Mouse (Mus musculus): Measurements from ENCODE around the gene BC025446.
"Not testable (repeated sequence)": the region's sequence is repeated elsewhere in the genome, so short reads cannot be mapped to it uniquely, and the experiment has no call there.

BC025446 gene

DNA sequence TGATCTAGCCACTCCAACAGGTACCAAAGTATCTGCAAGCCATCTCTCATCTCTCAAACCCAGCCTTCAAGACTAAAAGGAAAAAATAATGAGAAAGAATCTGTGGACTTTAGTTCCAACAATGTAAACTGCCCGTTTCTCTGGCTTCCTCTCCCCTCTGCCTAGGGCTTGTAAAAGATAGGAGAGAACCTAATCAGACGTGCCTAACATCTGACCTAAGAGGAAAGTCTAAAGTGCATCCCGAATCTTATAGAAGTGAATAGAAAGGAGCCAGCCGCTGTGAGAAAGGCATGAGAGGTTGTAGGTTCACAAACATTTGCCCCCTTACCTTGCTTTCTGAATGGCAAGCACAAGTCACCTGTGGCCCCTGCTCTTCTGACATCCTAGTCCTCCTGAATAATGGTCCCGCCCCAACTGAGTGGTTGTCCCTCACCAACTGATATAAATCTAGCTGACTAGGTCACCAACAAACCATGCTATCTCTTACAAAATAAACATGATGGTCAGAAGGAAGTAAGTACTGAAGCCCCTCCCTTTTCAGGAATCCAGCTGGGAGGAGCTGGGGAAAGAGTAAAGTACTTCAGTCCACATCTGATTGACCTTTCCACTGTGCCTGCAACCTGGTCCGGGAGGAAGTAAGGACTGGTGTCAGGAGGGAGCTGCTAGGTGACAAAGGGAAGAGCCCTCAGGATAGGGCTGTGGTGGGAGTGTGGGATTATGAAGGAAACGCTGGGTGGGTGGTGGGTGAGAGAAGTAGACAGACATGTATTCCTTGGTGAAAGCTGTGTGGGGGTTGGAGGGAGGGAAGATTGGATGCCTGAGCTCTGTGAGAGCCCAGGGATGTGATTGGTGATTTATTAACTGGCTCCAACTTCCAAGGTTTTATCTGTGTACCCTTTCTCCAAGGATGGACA, at the start of gene BC025446:
BC025446 (plus strand) TSS at position 599 of the 914 bp plus-strand sequence.
- DNase-seq (ENCODE audit: low read depth, low spot score) = no peak

DNA sequence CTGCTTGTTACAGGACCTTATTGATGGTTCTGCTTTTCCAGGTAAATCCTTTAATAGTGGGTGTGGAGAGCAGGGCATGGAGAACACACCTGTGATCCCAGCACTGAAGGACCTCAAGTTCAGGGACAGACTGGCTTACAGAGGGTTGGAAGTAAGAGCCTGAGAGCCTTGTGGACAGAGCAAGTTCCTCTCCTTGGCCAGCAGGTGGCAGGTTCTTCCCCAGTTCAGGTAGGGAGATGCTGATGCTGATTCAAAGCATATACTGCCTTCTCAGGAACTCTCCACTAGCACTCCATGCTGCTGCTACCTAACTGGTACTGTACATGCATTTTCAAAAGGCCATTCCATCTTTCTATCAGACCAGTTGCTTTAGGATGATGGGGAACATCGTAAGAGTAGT, 40.7 kb upstream of the BC025446 start:
- DNase-seq (ENCODE audit: low read depth, low spot score) = no peak

- DNase-seq (ENCODE audit: low read depth, low spot score) = no peak
Measured at GRCm38 (mm10) chr15:75186291-75186690, 29.9 kb upstream of the BC025446 start.

DNA sequence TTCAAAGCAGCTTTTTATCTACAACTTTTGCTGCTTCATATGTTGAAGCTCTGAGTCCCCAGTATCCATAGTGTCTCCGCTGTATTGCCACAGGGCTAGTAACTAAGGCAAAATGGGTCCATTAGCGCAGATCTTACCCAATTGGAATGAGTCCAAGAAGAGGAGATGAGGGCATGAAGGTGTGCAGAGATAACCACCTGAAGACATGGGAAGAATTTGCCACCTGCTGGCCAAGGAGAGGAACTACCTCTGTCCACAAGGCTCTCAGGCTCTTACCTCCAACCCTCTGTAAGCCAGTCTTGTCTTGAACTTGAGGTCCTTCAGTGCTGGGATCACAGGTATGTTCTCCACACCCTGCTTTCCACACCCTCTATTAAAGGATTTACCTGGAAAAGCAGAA, 27.1 kb upstream of the BC025446 start:
- DNase-seq (ENCODE audit: low read depth, low spot score) = no peak

- DNase-seq (ENCODE audit: low read depth, low spot score) = not testable (repeated sequence)
Measured at GRCm38 (mm10) chr15:75190560-75190959, 25.6 kb upstream of the BC025446 start.

DNA sequence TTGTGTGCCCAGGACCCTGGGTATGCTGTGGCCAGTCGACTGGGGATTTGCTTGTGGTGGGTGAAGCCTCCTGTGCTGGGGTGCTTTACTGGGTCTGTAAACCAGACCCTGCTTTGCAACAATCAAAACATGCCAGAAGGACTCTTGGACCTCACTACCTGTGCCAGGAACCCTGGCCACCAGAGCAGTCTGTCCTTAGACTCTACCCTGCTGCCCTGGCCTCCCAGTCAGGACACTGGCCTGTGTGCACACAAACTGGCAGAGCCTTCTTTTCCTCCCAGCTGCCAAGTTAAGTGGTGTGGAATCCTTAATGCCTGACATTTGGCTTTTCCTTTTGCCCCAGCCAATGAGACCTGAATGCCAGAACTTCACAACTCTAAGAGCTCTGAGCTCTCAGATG, 655 bp downstream of the BC025446 start:
- no peak for DNase-seq (ENCODE audit: low read depth, low spot score)

GRCm38 (mm10) chr15:75221942-75222341, 5.8 kb downstream of the BC025446 start:
- no peak for DNase-seq (ENCODE audit: low read depth, low spot score)

DNA sequence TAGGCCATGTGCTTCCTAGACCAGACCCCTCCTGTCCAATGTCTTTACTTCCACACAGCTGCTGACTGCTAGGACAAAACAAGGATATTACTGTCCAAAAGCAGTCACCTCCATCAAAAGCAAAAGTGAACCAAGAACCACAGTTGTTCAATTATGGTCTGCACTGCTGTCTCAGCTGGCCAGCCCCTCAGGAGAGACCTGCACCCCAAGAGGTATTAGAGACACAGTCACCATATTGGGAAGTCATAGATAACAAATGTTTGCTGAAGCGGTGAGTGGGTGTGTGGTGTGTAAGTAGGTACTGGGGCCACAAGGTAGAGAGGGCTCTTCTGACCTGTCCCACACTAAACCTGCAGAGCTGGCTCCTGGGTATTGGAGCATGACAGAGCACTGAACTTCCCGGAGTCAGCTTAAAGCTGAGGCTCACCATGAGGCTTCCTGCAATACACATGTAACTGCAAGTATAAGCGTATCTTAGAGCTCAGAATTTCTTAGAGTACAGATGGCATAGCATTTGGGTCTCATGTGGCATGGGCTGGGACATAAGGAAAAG, 21.6 kb downstream of the BC025446 start:
- no peak for DNase-seq (ENCODE audit: low read depth, low spot score)

DNA sequence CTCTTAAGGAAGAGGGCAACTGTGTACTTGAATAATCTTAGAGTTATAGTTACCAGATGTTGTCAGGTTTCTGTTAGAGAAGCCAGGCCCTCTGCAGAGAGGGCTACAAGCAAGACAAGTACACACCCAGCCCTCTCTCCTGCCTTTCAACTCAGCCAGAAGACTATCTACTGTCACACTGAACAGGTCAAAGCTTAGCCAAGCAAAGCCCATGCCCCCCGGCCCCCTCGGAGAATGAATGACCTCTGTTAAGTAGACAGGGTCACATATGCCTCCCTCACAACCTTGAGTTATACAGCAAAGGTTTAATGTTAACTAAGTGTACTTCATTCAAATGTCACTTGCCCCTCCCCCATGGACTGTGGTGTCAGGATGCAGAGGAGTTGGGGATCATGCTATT, 24.4 kb downstream of the BC025446 start:
- DNase-seq (ENCODE audit: low read depth, low spot score) = no peak

DNA sequence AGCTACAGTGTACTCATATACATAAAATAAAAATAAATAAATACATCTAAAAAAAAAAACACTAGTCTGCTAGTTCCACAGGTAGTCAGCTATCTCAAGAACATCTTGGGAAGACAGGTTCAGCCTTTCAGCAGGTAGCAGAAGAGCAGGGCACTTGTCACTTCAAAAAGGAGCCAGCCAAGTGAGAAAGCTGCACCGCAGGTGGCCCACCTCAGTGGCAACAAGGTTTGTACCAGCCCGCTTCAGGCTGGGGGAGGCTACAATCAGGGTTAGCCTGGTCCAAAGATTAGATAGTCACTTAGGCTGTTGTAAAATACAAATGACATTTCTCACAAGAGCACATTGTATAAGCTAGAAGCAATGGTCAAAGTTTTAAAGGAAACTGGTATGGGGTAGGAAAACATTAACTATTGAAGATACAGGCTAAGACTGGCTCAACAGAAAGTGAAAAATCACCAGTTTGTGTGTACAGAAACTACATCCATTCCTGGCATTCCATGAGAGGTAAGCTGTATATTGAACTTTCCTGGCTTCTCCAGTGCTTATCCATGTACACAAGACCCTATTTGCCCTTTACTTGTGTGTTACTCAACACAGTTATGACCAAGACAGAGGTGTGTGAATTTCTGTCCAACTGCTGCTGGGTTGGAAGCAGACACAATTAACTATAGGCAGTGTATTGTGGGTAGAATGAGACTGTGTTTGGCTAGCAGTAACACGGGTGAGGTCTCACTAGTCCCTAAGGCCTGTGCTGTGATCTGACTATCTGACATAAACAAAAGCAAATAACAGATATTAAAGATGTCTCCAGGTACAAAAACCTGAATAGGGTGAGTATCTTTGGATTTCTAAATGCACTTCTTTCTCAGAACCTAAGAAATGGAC, 26.8 kb downstream of the BC025446 start:
- no peak for DNase-seq (ENCODE audit: low read depth, low spot score)

- DNase-seq (ENCODE audit: low read depth, low spot score) = no peak
Measured at GRCm38 (mm10) chr15:75254671-75255070, 38.5 kb downstream of the BC025446 start.

- DNase-seq (ENCODE audit: low read depth, low spot score) = no peak
Measured at GRCm38 (mm10) chr15:75265863-75266262, 49.7 kb downstream of the BC025446 start.

GRCm38 (mm10) chr15:75266626-75267025, 50.5 kb downstream of the BC025446 start:
- no peak for DNase-seq (ENCODE audit: low read depth, low spot score)

GRCm38 (mm10) chr15:75268121-75268520, 51.9 kb downstream of the BC025446 start, which contains the start of gene Ly6f:
Gene Ly6f (plus strand): TSS chr15:75268421.
- no peak for DNase-seq (ENCODE audit: low read depth, low spot score)

DNA sequence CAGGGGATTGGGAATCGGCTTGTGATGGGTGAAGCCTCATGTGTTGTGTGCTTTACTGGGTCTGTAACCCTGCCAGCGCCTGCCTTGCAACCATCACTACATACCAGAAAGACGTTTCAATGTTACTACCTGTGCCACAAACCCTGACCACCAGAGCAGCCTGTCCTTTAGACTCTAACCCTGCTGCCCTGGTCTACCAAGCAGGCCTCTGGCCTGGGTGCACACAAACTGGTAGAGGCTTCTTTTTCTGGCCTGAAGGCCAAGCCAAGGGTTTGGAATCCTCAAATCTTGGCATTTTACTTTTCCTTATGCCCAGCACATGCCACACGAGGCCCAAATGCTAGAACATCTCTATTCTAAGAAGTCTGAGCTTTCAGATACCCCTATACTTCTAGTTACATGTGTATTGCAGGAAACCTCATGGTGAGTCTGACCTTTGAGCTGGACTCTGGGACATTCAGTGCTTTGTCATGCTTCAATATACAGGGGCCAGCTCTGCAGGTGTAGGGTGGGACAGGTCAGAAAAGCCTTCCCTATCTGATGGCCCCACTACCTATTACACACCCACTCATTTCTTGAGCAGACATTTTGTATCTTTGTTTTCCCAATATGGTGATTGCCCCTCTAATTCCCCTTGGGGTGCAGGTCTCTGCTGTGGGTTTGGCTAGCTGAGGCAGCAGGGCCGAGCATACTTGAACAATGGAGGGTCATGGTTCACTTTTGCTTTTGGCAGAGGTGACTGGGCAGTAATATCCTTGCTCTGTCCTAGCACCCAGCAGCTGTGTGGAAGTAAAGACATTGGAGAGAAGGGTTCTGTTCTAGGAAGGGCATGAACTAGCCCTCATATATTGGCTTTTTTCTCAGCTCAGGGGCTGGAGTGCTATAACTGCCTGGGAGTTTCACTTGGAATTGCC, 53.0 kb downstream of the BC025446 start:
- DNase-seq (ENCODE audit: low read depth, low spot score) = no peak

GRCm38 (mm10) chr15:75270169-75270568, 54.0 kb downstream of the BC025446 start:
- DNase-seq (ENCODE audit: low read depth, low spot score) = no peak

DNA sequence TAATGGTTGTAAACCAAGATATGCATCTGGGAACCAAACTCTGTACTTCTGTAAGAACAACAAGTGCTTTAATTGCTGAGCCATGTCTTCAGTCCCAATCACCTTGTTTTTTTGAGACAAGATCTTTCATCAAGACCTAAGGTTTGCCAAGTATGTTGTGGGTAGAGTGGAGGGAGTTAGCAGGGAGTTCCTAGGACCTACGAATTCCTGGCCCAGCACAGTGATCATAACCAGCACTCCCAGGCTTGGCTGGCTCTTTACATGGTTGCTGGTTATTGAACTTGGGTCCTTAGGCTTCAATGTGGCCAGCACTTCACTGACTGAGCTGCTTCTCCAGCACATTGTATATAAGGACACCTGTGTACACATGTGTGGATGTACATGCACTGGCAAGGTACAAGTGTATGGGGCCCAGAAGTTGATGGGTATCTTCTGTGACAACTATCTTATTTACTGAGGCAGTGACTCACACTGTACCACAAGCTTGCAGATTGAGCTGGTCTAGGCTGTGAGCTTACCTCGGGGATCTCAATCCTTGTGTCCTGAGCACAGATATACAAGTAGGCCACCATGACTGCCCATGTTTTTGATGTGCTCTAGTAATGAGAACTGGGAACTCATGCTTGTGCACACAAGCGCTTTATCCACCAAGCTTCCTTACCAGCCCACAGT, 54.7 kb downstream of the BC025446 start:
- no peak for DNase-seq (ENCODE audit: low read depth, low spot score)

DNA sequence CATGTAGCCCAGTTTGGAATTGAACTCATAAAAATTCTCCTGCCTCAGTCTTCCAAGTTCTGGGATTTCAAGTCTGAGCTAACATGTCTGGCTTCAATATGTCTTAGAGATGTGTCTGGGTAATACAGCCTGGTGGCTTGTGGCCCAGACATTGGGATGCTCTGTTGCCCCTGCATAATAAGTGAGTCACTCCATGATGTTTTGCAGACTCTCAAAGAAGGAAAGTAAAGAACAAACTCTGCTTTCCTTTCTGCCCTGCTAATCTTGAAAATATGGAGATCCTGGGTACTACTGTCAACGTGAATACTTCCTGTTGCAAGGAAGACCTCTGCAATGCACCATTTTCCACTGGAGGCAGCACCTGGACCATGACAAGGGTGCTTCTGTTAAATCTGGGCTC, 55.2 kb downstream of the BC025446 start:
- no peak for DNase-seq (ENCODE audit: low read depth, low spot score)

DNA sequence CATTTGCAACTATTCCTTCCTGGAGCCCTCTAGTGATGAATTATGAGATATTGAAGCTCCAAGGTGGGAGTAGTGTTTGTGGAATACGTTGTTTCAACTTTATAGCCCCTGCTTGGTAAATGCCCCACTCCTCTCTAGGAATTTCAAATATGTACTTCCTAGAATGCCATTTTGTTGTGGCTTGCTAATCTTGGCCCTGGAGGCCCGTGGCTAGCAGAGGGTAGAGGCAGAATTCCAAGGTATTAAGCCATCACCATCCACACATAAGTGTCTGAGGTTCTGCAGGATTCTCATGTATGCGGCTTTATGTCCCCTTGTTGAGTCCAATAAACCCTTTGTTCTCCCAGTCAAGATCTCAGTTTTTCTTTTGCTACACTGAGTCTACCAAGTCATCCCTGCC, 55.7 kb downstream of the BC025446 start:
- no peak for DNase-seq (ENCODE audit: low read depth, low spot score)

All from brain, embryonic 18.5 days (tissue).